Mouse (Mus musculus) ES-Bruce4 (cell line): ENCODE measurements around the gene Mcf2l.

Source experiments
- CTCF ChIP-seq: IDR thresholded peaks from one replicate; pipeline ENCODE4 v1.8.1; 2011; ENCODE audit warnings: low read depth, low read length
- EP300 ChIP-seq: IDR thresholded peaks from 2 replicates; pipeline ENCODE4 v1.6.1; 2011; ENCODE audit warnings: low read depth, low read length; ENCODE audit not compliant: insufficient read depth

GRCm38 (mm10) chr8:12851241-12851640 lies 22.4 kb upstream of the Mcf2l start:
- TF ChIP-seq CTCF (no peak), EP300 (no peak)
